Mouse (Mus musculus) ES-Bruce4 (cell line): Measurements from ENCODE around the gene Ptprg.

Source experiments
- CTCF ChIP-seq: IDR thresholded peaks from one replicate; pipeline ENCODE4 v1.8.1; 2011; ENCODE audit warnings: low read depth, low read length
- EP300 ChIP-seq: IDR thresholded peaks from 2 replicates; pipeline ENCODE4 v1.6.1; 2011; ENCODE audit warnings: low read depth, low read length; ENCODE audit not compliant: insufficient read depth
- POLR2A ChIP-seq: IDR thresholded peaks from one replicate; pipeline ENCODE4 v1.8.1; 2011; ENCODE audit warnings: low read length; ENCODE audit not compliant: insufficient read depth

DNA sequence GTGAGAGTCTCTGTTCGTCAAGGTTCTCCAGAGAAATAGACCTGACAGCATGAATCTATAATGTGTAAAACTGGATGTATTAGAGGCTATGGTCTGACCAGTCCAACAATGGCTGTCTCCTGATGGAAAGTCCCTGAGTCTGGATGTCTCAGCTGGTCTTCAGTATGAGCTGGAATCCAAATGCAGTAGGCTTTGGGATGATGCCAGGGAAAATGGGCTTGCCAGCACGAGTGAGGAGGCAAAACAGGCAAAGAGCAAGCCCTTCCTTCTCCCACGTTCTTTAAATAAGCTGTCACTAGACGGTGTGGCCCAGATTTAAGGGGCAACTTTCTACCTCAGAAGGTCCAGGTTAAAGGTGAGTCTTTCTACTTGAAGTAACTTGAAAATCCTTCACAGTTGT lies 609.9 kb downstream of the Ptprg start:
- TF ChIP-seq EP300 (no peak), CTCF (no peak), POLR2A (no peak)
